Mouse (Mus musculus): Measurements from ENCODE around the gene Capn10. TPM values are rescaled to one million over a fixed set of nuclear protein-coding genes. Genes with fewer than 3 reads are reported as not detected.
A peak's percentile ranks its signal among the peaks of the same experiment; 100 is the strongest.

Gene Capn10
- polyA plus RNA-seq, 1 experiment from 2014 or later: 40.4 TPM

GRCm38 (mm10) chr1:92981056-92981845 is 47.1 kb downstream of the Capn10 start:
- H3K4me2 ChIP-seq: no peak overlapping the region
- ATAC-seq (ENCODE audit: low FRiP score) (no peak), DNase-seq (ENCODE audit: low spot score, missing footprints) (no peak)
- H3K4me1 ChIP-seq (ENCODE audit: control insufficient read depth, insufficient read depth, low read length): no peaks in the 10 kb centered on the region
- no peaks in the 10 kb centered on the region for H3K27me3 ChIP-seq (ENCODE audit: control insufficient read depth, insufficient read depth, low read length)
- no peaks in the 10 kb centered on the region for H3K36me3 ChIP-seq (ENCODE audit: control insufficient read depth, insufficient read depth, low read length)
- no peak overlapping the region for H3K9ac ChIP-seq (ENCODE audit: low read length)
- 84% methylated on average over 7 of the region's 7 CpGs for WGBS
- no peaks in the 10 kb centered on the region for H3K9me3 ChIP-seq (ENCODE audit: control insufficient read depth, low read length)
- H3K27ac ChIP-seq (ENCODE audit: low read depth, low read length): no peak overlapping the region
- no peak overlapping the region for H3K4me3 ChIP-seq (ENCODE audit: low read depth, low read length)

DNA sequence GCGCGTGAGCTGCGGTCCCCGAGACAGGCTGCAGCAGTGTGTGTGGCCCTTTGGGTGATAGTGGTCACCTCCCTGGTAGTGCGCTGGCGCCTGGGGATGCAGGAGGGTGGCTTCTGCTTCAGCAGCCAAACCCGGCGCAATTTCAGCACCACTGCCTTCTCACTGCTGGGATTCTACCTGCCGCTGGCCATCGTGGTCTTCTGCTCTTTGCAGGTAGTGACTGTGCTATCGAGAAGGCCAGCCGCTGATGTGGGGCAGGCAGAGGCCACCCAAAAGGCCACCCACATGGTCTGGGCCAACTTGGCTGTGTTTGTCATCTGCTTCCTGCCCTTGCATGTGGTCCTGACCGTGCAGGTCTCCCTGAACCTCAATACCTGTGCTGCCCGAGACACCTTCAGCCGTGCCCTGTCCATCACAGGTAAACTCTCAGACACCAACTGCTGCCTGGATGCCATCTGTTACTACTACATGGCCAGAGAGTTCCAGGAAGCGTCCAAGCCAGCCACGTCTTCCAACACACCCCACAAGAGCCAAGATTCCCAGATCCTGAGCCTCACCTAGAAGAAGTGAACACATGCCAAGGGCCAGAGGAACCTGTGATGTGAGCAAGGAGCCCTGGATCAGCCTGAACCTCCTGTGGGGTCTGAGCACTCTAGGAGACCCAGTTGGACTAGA is 48.9 kb downstream of the Capn10 start:
- Histone ChIP-seq H3K27me3 (ENCODE audit: control insufficient read depth, insufficient read depth, low read length) (no peaks in the 10 kb centered on the region), H3K9ac (ENCODE audit: low read length) (no peak overlapping the region), H3K4me3 (ENCODE audit: low read depth, low read length) (no peak overlapping the region), H3K27ac (ENCODE audit: low read depth, low read length) (no peak overlapping the region), H3K4me1 (ENCODE audit: control insufficient read depth, insufficient read depth, low read length) (no peaks in the 10 kb centered on the region), H3K36me3 (ENCODE audit: control insufficient read depth, insufficient read depth, low read length) (no peaks in the 10 kb centered on the region), H3K4me2 (no peak overlapping the region), H3K9me3 (ENCODE audit: control insufficient read depth, low read length) (no peaks in the 10 kb centered on the region)
- DNase-seq (ENCODE audit: low spot score, missing footprints) (no peak), ATAC-seq (ENCODE audit: low FRiP score) (no peak)
- 93% methylated on average over 17 of the region's 17 CpGs for WGBS

- ATAC-seq (ENCODE audit: low FRiP score): no peak
- 89% methylated on average over 5 of the region's 5 CpGs for WGBS
- Histone ChIP-seq H3K9ac (ENCODE audit: low read length) (no peak overlapping the region), H3K4me3 (ENCODE audit: low read depth, low read length) (no peak overlapping the region), H3K36me3 (ENCODE audit: control insufficient read depth, insufficient read depth, low read length) (no peaks in the 10 kb centered on the region), H3K4me1 (ENCODE audit: control insufficient read depth, insufficient read depth, low read length) (no peaks in the 10 kb centered on the region), H3K27me3 (ENCODE audit: control insufficient read depth, insufficient read depth, low read length) (no peaks in the 10 kb centered on the region), H3K4me2 (no peak overlapping the region), H3K27ac (ENCODE audit: low read depth, low read length) (no peak overlapping the region), H3K9me3 (ENCODE audit: control insufficient read depth, low read length) (no peaks in the 10 kb centered on the region)
- no peak for DNase-seq (ENCODE audit: low spot score, missing footprints)
Measured at GRCm38 (mm10) chr1:92984999-92985398, 50.8 kb downstream of the Capn10 start.

DNA sequence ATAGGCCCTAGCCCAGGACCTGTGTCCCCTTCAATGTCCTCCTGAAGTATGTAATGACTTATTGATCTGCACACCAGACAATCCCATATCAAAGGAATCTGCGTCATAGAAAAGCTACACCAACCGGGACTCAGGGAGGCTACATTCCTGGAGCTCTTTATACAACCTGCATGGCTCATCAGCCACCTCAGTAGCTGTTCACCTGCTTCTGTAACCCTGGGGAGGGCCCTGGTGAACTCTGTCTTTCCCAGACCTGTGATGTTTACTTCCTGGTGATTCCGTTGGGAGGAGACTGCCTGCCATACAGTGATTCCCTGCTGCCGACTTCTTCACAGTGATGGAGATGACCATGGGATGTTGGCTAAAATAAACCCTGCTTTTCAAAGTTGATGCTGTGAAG is 54.7 kb downstream of the Capn10 start:
- Histone ChIP-seq H3K9ac (ENCODE audit: low read length) (no peak overlapping the region), H3K27ac (ENCODE audit: low read depth, low read length) (no peak overlapping the region), H3K4me3 (ENCODE audit: low read depth, low read length) (no peak overlapping the region), H3K36me3 (ENCODE audit: control insufficient read depth, insufficient read depth, low read length) (no peaks in the 10 kb centered on the region), H3K4me2 (no peak overlapping the region), H3K4me1 (ENCODE audit: control insufficient read depth, insufficient read depth, low read length) (no peaks in the 10 kb centered on the region), H3K27me3 (ENCODE audit: control insufficient read depth, insufficient read depth, low read length) (no peaks in the 10 kb centered on the region), H3K9me3 (ENCODE audit: control insufficient read depth, low read length) (no peaks in the 10 kb centered on the region)
- 80% methylated on average over 4 of the region's 4 CpGs for WGBS
- ATAC-seq (ENCODE audit: low FRiP score) (no peak), DNase-seq (ENCODE audit: low spot score, missing footprints) (no peak)

DNA sequence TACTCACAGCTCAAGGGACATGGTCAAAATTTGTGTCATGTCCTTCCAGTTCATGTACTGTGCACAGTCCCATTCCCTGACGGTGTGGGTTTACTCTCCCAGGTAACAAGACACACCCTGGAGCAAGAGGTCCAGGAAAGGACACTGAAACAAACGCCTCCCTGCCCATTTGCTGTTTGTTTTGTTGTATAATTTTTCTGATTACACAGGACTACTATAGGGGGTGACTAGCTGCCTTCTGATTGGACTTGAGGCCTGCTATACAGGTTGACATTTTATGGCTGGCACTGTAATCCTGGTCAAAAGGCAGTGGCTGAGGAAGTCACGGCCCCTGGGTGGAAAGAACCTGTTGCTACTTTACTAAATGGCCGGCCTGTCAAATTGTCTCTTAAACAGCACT is 55.7 kb downstream of the Capn10 start:
- Histone ChIP-seq H3K27me3 (ENCODE audit: control insufficient read depth, insufficient read depth, low read length) (no peaks in the 10 kb centered on the region), H3K4me3 (ENCODE audit: low read depth, low read length) (no peak overlapping the region), H3K9ac (ENCODE audit: low read length) (no peak overlapping the region), H3K27ac (ENCODE audit: low read depth, low read length) (no peak overlapping the region), H3K9me3 (ENCODE audit: control insufficient read depth, low read length) (no peaks in the 10 kb centered on the region), H3K4me2 (no peak overlapping the region), H3K36me3 (ENCODE audit: control insufficient read depth, insufficient read depth, low read length) (no peaks in the 10 kb centered on the region), H3K4me1 (ENCODE audit: control insufficient read depth, insufficient read depth, low read length) (no peaks in the 10 kb centered on the region)
- ATAC-seq (ENCODE audit: low FRiP score) (no peak), DNase-seq (ENCODE audit: low spot score, missing footprints) (no peak)
- 73% methylated on average over 4 of the region's 4 CpGs for WGBS

DNA sequence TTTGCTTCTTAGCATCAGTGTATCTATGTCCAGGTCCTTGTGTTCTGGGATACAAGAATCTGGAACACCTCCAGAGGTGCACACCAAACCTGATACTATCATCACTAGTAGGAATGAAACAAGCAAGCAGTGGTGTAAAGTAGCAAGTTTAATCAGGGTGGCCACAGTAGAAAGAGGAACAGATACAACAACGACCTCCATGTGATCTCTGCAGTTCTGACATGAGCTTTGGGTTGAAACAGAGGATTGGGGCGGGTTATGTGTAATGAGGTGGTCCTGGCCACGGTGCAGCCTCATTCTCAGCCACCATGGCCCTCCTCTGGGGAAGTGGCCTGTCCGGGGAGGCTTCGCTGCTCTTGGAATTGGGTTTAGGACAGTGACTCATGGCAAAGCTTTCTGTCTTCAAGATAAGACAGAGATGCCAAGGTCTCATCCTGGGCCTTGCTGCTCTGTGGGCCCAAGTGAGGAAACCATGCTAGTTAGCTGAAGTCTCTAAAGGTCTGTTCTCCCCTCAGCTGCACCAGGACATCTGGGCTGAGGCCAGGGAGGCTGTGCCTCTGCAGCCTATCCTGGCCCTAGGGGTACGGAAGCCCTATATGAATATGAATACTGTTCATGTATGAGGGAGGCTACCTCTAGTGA is 58.2 kb downstream of the Capn10 start:
- no peaks in the 10 kb centered on the region for H3K27me3 ChIP-seq (ENCODE audit: control insufficient read depth, insufficient read depth, low read length)
- H3K4me3 ChIP-seq (ENCODE audit: low read depth, low read length): no peak overlapping the region
- DNase-seq (ENCODE audit: low spot score, missing footprints) (peak; percentile 39), ATAC-seq (ENCODE audit: low FRiP score) (no peak)
- no peaks in the 10 kb centered on the region for H3K9me3 ChIP-seq (ENCODE audit: control insufficient read depth, low read length)
- no peaks in the 10 kb centered on the region for H3K36me3 ChIP-seq (ENCODE audit: control insufficient read depth, insufficient read depth, low read length)
- H3K27ac ChIP-seq (ENCODE audit: low read depth, low read length): no peak overlapping the region
- no peak overlapping the region for H3K9ac ChIP-seq (ENCODE audit: low read length)
- WGBS: 79% methylated on average over 6 of the region's 6 CpGs
- no peak overlapping the region for H3K4me2 ChIP-seq
- no peaks in the 10 kb centered on the region for H3K4me1 ChIP-seq (ENCODE audit: control insufficient read depth, insufficient read depth, low read length)

GRCm38 (mm10) chr1:92992880-92993279 is 58.7 kb downstream of the Capn10 start:
- no peaks in the 10 kb centered on the region for H3K36me3 ChIP-seq (ENCODE audit: control insufficient read depth, insufficient read depth, low read length)
- H3K9me3 ChIP-seq (ENCODE audit: control insufficient read depth, low read length): no peaks in the 10 kb centered on the region
- no peak overlapping the region for H3K9ac ChIP-seq (ENCODE audit: low read length)
- ATAC-seq (ENCODE audit: low FRiP score) (no peak), DNase-seq (ENCODE audit: low spot score, missing footprints) (peak; percentile 37)
- H3K4me1 ChIP-seq (ENCODE audit: control insufficient read depth, insufficient read depth, low read length): no peaks in the 10 kb centered on the region
- no peaks in the 10 kb centered on the region for H3K27me3 ChIP-seq (ENCODE audit: control insufficient read depth, insufficient read depth, low read length)
- H3K27ac ChIP-seq (ENCODE audit: low read depth, low read length): no peak overlapping the region
- no peak overlapping the region for H3K4me2 ChIP-seq
- no peak overlapping the region for H3K4me3 ChIP-seq (ENCODE audit: low read depth, low read length)
- 76% methylated on average over 2 of the region's 2 CpGs for WGBS
